Mouse (Mus musculus) adrenal gland, adult 18-20 months (tissue): ENCODE measurements around the gene Cpeb4. TPM values are rescaled to one million over a fixed set of nuclear protein-coding genes. Genes with fewer than 3 reads are reported as not detected.

Experiments used
- DNase-seq, 2 experiments: peaks; one replicate each; pipeline ENCODE4 v3.0.0; 2021 to 2022; ENCODE audit warnings: low spot score in 2 of 2
- total RNA-seq, 2 experiments: library from RNA; stranded (reverse); gene quantifications; 1 replicate in 1 of 2; 2 replicates in 1 of 2; pipeline ENCODE4 v1.2.3; 2021

The Cpeb4 gene
- total RNA-seq, 2 experiments from 2014 or later: 158 to 193 TPM

- no peak for DNase-seq
These were observed 24.2 kb downstream of the Cpeb4 start for GRCm38 (mm10) chr11:31896065-31896792.

GRCm38 (mm10) chr11:31896905-31897304 is 24.9 kb downstream of the Cpeb4 start:
- no peak for DNase-seq

DNA sequence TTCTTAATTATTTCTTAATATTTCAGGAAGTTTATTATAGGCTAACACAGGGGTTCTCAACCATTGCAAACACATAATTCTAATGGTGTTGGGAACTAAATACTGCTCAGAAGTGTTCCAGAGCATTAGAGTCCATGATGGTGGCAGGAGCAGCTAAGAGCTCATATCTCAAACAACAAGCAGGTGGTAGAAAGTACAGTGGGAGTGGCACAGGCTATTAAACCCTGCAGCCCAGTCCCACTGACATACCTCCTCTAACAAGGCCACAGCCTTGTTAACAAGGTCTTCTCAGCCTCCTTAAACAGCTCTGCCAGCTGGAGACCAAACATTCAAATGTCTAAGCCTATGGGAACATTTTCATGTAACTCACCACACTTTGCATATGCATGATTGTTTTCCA is 27.2 kb downstream of the Cpeb4 start:
- DNase-seq: no peak

DNA sequence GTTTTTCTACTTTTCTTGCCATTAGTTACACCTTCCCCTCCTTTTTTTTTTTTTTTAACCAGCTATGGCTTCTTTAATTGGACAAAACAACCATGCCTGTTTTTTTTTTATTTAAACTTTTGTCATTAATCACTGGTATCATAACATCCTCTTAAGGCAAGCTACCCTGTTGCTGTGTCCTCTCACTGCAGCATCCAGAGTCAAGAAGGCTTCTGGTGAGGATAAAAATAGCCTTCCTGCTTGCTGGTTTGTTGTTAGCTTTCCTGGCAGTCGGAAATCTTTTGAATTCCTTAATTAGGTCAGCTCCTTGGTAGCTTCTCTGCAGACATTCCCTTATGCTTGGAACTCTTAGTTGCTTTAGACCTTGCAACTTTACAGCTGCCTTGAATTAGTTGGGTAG is 28.7 kb downstream of the Cpeb4 start:
- DNase-seq: no peak

DNA sequence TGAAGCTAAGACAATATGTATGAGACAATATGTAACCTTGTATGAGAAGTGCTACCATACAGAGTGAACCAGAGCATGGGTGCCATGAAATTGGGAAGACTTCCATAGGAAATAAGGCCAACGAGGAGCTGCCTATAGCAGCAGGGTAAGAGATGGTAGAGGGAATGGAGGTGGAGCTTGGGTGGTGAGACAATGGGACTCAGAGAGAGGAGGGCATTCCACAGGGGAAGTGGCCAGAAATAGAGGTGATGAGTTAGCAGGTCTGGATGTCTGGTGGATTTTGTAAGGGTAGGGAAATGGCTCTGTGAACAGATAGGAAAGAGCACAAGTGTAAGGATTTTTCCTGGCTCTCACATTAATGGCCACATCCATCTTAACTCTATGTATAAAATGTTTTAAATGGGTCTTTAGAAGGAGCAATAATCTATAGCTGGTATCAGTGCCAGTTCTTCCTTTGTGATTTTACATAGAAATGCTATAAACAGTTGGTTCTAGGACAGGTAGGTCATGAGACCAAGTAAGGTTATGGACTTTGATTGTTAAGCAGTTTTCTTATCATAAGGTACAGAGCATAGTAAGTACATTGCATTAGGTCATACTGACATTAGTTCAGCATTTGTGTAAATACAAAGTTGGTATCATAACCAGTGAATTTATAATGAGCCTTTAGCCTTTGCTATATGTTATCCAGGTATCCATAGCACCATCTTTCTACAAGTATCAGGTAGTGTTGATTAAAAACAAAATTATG is 30.4 kb downstream of the Cpeb4 start:
- no peak for DNase-seq

GRCm38 (mm10) chr11:31906499-31906898 is 34.5 kb downstream of the Cpeb4 start:
- no peak for DNase-seq

DNA sequence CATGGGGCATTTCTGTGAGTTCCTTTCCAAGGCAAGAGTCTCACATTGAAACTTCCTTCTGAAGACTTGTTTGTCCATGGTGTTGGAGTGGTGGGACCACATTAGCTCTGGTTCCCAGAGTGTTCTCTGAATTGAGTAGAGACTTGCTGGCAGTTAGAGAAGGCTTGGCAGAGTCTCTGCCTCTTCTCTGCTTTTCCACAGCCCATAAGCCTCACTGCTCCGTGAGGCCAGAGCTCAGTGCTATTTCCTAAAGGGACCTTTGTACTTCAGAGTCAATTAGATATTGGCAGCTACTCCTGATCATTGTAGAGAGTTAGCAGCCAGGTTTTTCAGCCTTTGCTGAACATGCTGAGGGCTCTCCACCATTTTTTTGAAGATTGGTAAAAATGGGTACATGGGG is 35.6 kb downstream of the Cpeb4 start:
- no peak for DNase-seq

GRCm38 (mm10) chr11:31912958-31913357 is 40.9 kb downstream of the Cpeb4 start:
- DNase-seq: no peak

DNA sequence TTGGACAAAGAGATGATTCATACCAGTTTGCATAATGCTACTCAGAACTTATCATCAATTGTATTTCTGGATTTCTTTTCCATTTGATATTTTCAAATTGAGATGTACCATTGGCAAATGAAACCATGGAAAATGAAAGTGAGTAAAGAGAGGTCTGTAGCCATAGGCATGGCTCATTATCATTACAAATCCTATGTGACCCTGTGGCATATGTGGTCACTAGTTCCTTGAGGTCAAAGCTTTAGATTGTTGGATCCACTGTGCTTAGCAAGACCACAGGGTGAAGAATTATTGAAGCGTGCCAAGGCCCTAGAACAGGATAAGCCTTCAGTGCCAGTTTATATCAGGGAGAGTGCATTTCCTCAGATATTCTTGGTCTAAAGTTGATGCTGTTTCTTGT is 45.8 kb downstream of the Cpeb4 start:
- DNase-seq: no peak

DNA sequence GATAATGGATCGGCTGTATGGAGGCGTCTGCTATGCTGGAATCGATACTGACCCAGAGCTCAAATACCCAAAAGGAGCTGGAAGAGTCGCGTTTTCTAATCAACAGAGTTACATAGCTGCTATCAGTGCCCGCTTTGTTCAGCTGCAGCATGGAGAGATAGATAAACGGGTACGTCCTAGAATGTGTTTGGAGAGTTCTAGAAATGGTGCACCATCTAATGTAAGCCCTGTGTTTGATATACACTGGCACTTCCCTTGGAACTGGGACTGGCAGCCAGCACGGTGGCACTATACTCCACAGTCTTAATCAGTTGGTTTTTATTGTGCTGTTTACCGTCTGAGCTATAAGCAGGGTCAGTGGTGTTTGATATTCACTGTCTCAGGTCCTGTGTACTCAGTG is 58.0 kb downstream of the Cpeb4 start:
- no peak for DNase-seq

- no peak for DNase-seq
These were observed 63.6 kb downstream of the Cpeb4 start for GRCm38 (mm10) chr11:31935652-31936051.

DNA sequence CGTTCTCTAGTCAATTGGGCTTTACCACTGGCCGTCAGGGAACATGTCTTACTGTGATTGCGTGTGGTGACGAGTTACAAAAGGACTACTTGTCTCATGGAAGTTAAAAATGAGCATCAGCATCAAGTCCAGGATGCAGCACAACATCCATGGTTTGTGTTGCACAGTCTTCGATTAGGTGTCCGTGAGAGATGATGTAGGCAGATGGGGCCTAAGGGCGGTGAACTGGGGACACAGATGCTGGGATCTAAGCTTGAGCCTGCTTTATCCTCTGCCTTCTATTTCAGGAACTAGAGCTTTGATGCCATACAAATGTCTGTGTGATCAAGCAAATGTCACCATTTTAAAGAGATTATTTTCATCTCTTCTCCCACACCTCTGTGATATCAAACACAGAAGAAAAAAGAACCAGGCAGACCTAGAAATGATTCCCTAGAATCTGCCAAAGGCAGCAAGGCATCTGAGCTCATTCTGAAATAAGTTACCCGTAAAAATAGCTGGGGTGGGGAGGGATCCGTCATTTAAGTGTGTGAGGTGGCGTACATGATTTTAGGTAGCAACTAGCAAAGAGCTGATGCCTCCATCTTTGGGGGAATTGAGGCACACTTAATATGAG is 65.0 kb downstream of the Cpeb4 start:
- DNase-seq: no peak

GRCm38 (mm10) chr11:31940898-31941639 is 69.1 kb downstream of the Cpeb4 start:
- no peak for DNase-seq

DNA sequence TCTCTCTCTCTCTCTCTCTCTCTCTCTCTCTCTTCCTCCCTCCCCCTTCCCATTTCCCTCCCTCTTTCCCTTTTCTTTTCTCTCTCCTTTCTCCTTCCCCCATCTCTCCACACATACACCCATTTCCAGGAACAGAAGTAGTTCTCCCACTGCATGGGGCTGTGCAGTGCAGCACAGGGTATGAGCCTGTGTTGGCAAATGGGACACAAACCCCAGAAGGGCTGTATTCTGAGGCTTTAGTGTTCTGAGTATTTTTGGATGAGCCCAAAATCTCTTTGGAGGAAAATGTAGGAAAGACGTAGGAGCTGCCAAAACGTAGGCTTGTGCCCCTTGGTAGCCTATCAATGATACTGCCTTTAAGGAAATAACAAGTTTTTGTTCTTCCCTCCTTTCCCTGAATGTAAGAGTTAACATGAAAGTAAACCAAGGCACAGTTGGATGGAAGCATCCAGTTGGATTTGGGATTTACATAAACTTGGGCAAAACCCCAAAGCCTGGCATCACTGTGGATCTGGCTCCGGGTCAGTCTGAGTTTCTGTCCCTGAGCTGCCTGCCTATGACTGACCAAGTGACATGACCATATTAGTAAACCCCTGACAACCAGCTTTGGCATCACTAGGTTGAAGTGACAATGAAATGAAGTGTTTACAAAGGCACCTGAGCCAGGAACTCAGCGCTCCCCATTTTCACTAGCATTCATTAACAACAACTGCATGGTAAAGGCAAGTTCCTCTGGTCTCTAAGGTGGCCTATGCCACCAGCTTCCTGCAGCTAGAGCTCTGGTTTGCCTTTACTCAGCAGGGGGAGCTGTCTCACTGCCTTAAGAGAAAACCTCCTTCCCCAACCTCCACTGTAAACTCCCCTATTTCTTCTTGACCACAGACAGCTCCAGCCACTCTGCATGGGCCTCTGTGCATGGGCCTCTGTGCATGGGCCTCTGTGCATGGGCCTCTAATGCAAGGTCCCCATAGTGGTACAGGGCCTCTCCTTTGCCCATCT is 69.9 kb downstream of the Cpeb4 start:
- no peak for DNase-seq

- DNase-seq: no peak
These were observed 73.5 kb downstream of the Cpeb4 start for GRCm38 (mm10) chr11:31945471-31945870.

- no peak for DNase-seq
These were observed 76.7 kb downstream of the Cpeb4 start for GRCm38 (mm10) chr11:31948462-31949330.

DNA sequence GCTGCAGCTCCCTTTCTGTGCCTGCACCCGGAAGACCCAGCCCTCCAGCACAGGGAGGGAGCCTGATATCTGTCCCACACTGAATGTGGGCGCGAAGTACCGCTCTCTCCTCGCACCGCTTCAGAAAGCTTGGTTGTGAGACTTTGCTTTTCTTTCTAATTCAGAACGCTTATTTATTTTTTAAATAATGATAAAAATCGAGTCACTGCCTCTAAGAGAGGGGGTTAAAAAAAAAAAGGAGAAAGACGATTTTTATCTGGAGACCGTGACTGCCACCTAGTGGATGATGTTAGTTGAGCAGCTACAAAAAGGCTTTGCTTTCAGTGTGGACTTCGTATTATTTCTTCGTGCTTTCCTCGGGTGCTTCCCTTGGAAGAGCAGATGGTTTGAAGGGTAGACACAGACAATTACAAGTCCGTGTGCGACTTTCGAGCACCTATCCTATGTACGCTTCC is 77.3 kb downstream of the Cpeb4 start:
- DNase-seq: peak; percentile 52 to 71

- no peak for DNase-seq
These were observed 88.1 kb downstream of the Cpeb4 start for GRCm38 (mm10) chr11:31960071-31960470.

DNA sequence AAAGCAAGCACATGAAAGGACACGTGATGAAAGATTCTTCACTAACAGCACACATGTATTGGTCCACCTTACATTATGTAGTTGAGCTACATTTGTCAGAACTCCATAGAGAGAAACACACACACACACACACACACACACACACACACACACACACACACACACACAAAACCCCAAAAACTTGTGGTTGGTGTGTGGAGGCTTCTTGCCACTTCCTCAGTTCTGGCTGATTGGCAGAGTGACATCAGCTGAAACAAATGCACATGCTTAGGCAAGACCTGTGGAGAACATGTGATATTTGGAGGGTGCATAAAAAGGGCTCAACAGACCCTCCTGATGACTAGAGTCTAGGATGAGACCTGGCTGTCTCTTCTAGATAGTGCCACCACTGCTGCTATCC is 92.0 kb downstream of the Cpeb4 start:
- no peak for DNase-seq
